Mouse (Mus musculus) neutrophil, adult 5-6 weeks (primary cell): Measurements from ENCODE around the gene Commd6. TPM values are rescaled to one million over a fixed set of nuclear protein-coding genes. Genes with fewer than 3 reads are reported as not detected.

ENCODE experiments used
- total RNA-seq: library from RNA; stranded (forward); fragments of 200-1000 nt; gene quantifications from 2 replicates; pipeline ENCODE4 v1.2.3, GENCODE M21; 2017

Commd6 gene
- total RNA-seq, 1 experiment from 2014 or later = 26.0 TPM

Other genes with a start within 250 kb of the Commd6 start
- 3.0 and 3.6 TPM in 2 replicates for gene Tbc1d4, start 31.5 kb downstream of the Commd6 start, total RNA-seq
- 40.1 and 58.1 TPM in 2 replicates for gene Uchl3, start 13.3 kb upstream of the Commd6 start, total RNA-seq
- gene Gm9922, start 89.1 kb upstream of the Commd6 start, total RNA-seq = not detected in 2 replicates
- 0.49 and 1.0 TPM in 2 replicates for gene Lmo7, start 89.3 kb upstream of the Commd6 start, total RNA-seq